Mouse (Mus musculus): ENCODE data around the gene H2afy. TPM values are rescaled to one million over a fixed set of nuclear protein-coding genes. Genes with fewer than 3 reads are reported as not detected.
"Not testable (repeated sequence)": the region's sequence is repeated elsewhere in the genome, so short reads cannot be mapped to it uniquely, and the experiment has no call there.

H2afy gene
- total and polyA plus RNA-seq, 2 experiments from 2014 or later: 134 to 163 TPM

DNA sequence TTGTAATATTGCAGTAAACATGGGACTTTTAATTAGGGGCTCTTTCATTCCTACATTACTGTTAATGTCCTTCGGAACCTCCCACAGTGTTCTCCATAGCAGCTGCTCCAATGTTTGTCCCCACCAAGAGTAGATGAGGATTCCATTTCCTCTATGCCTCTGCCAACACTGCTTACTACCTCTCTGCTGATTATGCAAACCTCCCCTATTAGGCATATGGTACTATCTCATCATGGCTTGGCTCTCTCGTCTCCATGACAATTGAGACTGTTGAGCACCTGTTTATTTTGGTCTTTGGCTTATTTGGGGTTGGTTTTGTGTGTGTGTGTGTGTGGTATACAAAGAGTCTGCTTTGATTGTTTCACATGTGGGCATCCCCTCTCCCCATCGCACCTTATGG lies 95.5 kb downstream of the H2afy start:
- H3K9ac ChIP-seq (replicated peaks; ENCODE audit: low read length, poor library complexity, severe bottlenecking): no peak overlapping the region
- WGBS: 79% methylated on average over 3 of the region's 3 CpGs
- ATAC-seq (ENCODE audit: low FRiP score) (no peak), DNase-seq (ENCODE audit: low spot score) (no peak)
- H3K36me3 ChIP-seq (ENCODE audit: insufficient read depth, low read length): no peaks in the 10 kb centered on the region
- H3K27me3 ChIP-seq (ENCODE audit: insufficient read depth, low read length): no peaks in the 10 kb centered on the region
- no peak overlapping the region for H3K4me2 ChIP-seq (ENCODE audit: low read depth, low read length, poor library complexity, severe bottlenecking)
- H3K4me3 ChIP-seq (ENCODE audit: low read depth, low read length): no peak overlapping the region
- no peak for TF ChIP-seq CTCF (IDR thresholded peaks at IDR 0.05)
- no peaks in the 10 kb centered on the region for H3K9me3 ChIP-seq (ENCODE audit: low read length)
- no peak overlapping the region for H3K27ac ChIP-seq (ENCODE audit: low read depth, low read length)
- no peaks in the 10 kb centered on the region for H3K4me1 ChIP-seq (ENCODE audit: insufficient read depth, low read length)

- WGBS: 91% methylated on average over 10 of the region's 10 CpGs
- H3K36me3 ChIP-seq (ENCODE audit: insufficient read depth, low read length): no peaks in the 10 kb centered on the region
Observed at GRCm38 (mm10) chr13:56039610-56040371, 96.4 kb downstream of the H2afy start.

DNA sequence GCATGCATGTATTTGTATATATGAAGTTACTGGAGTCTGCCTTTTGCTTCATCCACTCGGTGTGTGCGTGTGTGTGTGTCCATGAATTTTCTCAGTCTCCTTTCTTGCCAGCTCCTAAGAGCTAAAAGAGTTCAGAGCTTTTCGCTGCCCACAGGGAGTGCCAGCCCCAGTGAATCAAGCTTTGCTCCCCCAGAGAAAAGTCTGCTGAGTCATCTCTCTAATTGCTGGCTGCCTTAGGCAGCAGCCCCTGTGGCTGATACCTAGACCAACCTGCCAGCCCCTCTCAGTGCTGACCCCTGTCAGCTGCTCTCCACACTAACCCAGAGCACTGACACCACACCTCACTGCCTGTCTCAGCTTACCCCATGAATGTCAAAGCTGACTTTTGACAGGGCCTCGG lies 107.2 kb downstream of the H2afy start:
- Histone ChIP-seq H3K27me3 (ENCODE audit: insufficient read depth, low read length) (no peaks in the 10 kb centered on the region), H3K9ac (replicated peaks; ENCODE audit: low read length, poor library complexity, severe bottlenecking) (no peak overlapping the region), H3K4me2 (ENCODE audit: low read depth, low read length, poor library complexity, severe bottlenecking) (no peak overlapping the region), H3K9me3 (ENCODE audit: low read length) (no peaks in the 10 kb centered on the region), H3K36me3 (ENCODE audit: insufficient read depth, low read length) (no peaks in the 10 kb centered on the region), H3K4me1 (ENCODE audit: insufficient read depth, low read length) (no peaks in the 10 kb centered on the region), H3K4me3 (ENCODE audit: low read depth, low read length) (no peak overlapping the region), H3K27ac (ENCODE audit: low read depth, low read length) (no peak overlapping the region)
- DNase-seq (ENCODE audit: low spot score): no peak
- no peak for ATAC-seq (ENCODE audit: low FRiP score)
- 76% methylated on average over 4 of the region's 4 CpGs for WGBS
- TF ChIP-seq CTCF (IDR thresholded peaks at IDR 0.05): no peak

More at GRCm38 (mm10) chr13:56039610-56040371, 96.4 kb downstream of the H2afy start:
- Histone ChIP-seq H3K4me2 (ENCODE audit: low read depth, low read length, poor library complexity, severe bottlenecking) (no peak overlapping the region), H3K27me3 (ENCODE audit: insufficient read depth, low read length) (no peaks in the 10 kb centered on the region), H3K4me1 (ENCODE audit: insufficient read depth, low read length) (no peaks in the 10 kb centered on the region), H3K9ac (replicated peaks; ENCODE audit: low read length, poor library complexity, severe bottlenecking) (no peak overlapping the region), H3K9me3 (ENCODE audit: low read length) (no peaks in the 10 kb centered on the region), H3K4me3 (ENCODE audit: low read depth, low read length) (no peak overlapping the region), H3K27ac (ENCODE audit: low read depth, low read length) (no peak overlapping the region)
- DNase-seq (ENCODE audit: low spot score) (no peak), ATAC-seq (ENCODE audit: low FRiP score) (no peak)
- TF ChIP-seq CTCF (IDR thresholded peaks at IDR 0.05): no peak; the same call in 1 of the 2 replicates

DNA sequence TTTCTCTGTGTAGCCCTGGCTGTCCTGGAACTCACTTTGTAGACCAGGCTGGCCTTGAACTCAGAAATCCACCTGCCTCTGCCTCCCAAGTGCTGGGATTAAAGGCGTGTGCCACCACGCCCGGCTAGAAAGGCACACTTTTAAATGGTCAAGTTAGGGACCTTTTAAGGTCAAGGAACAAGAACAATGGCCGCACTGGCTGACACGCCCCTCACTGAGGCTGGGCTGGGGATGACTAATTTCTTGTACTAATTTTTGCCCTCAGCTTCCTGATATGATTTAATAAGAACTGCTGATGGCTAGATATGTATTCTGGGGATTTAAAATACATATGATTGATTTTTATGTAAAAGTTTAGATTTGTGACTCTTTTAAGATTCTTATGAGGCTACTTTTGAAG lies 108.2 kb downstream of the H2afy start:
- ATAC-seq (ENCODE audit: low FRiP score); H3K9me3 ChIP-seq (ENCODE audit: low read length); H3K27me3 ChIP-seq (ENCODE audit: insufficient read depth, low read length); H3K4me3 ChIP-seq (ENCODE audit: low read depth, low read length); H3K27ac ChIP-seq (ENCODE audit: low read depth, low read length); H3K9ac ChIP-seq (replicated peaks; ENCODE audit: low read length, poor library complexity, severe bottlenecking); DNase-seq (ENCODE audit: low spot score); H3K4me2 ChIP-seq (ENCODE audit: low read depth, low read length, poor library complexity, severe bottlenecking); H3K4me1 ChIP-seq (ENCODE audit: insufficient read depth, low read length); H3K36me3 ChIP-seq (ENCODE audit: insufficient read depth, low read length): not testable (repeated sequence)
- 78% methylated on average over 5 of the region's 5 CpGs for WGBS

GRCm38 (mm10) chr13:56026623-56027022 lies 109.5 kb downstream of the H2afy start:
- ATAC-seq (ENCODE audit: low FRiP score): no peak
- no peaks in the 10 kb centered on the region for H3K27me3 ChIP-seq (ENCODE audit: insufficient read depth, low read length)
- WGBS: 83% methylated on average over 5 of the region's 5 CpGs

DNA sequence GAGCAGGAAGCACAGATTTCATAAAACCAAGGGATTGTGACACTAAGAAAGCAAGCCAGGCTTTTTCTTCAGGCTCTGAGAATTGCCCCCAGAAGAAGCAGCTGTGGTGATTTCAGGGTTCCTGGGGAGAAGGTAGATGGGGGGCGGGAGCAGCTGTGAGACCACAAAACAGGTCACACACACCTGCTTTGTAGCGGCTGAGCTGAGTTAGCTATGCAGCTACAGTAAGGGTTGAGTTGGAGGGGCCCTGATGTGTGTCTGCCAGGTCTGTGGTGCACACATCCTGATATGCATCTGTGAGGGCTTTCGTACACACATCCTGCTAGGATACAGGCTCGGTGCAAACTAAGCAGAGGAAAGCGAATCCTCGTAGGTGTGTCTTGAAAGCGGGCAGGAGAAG lies 110.1 kb downstream of the H2afy start:
- Histone ChIP-seq H3K36me3 (ENCODE audit: insufficient read depth, low read length) (no peaks in the 10 kb centered on the region), H3K27ac (ENCODE audit: low read depth, low read length) (no peak overlapping the region), H3K9me3 (ENCODE audit: low read length) (no peaks in the 10 kb centered on the region), H3K4me1 (ENCODE audit: insufficient read depth, low read length) (no peaks in the 10 kb centered on the region), H3K9ac (replicated peaks; ENCODE audit: low read length, poor library complexity, severe bottlenecking) (no peak overlapping the region), H3K4me2 (ENCODE audit: low read depth, low read length, poor library complexity, severe bottlenecking) (no peak overlapping the region), H3K27me3 (ENCODE audit: insufficient read depth, low read length) (no peaks in the 10 kb centered on the region), H3K4me3 (ENCODE audit: low read depth, low read length) (no peak overlapping the region)
- ATAC-seq (ENCODE audit: low FRiP score) (no peak), DNase-seq (ENCODE audit: low spot score) (no peak)
- 87% methylated on average over 7 of the region's 7 CpGs for WGBS
- TF ChIP-seq CTCF (IDR thresholded peaks at IDR 0.05): no peak

More at GRCm38 (mm10) chr13:56026623-56027022, 109.5 kb downstream of the H2afy start:
- Histone ChIP-seq H3K27ac (ENCODE audit: low read depth, low read length) (no peak overlapping the region), H3K36me3 (ENCODE audit: insufficient read depth, low read length) (no peaks in the 10 kb centered on the region), H3K9me3 (ENCODE audit: low read length) (no peaks in the 10 kb centered on the region), H3K9ac (replicated peaks; ENCODE audit: low read length, poor library complexity, severe bottlenecking) (no peak overlapping the region), H3K4me3 (ENCODE audit: low read depth, low read length) (no peak overlapping the region), H3K4me2 (ENCODE audit: low read depth, low read length, poor library complexity, severe bottlenecking) (no peak overlapping the region), H3K4me1 (ENCODE audit: insufficient read depth, low read length) (no peaks in the 10 kb centered on the region)
- DNase-seq (ENCODE audit: low spot score): no peak
- TF ChIP-seq CTCF (IDR thresholded peaks at IDR 0.05): no peak
